Mouse (Mus musculus) neural tube, embryonic 15.5 days (tissue): ENCODE measurements around the gene Tex37. TPM values are rescaled to one million over a fixed set of nuclear protein-coding genes. Genes with fewer than 3 reads are reported as not detected.

Experiments used
- ATAC-seq: fragments of 200-750 bp; cut with Nextera tagmentation; 2 replicates; pipeline ENCODE4 v1.8.0; 2017; ENCODE audit warnings: mild to moderate bottlenecking, moderate TSS enrichment, moderate library complexity; ENCODE audit not compliant: low FRiP score
- H3K27ac ChIP-seq: fragments of 300-500 bp; sonication (generic); replicated peaks from 2 replicates; pipeline ENCODE4 v1.5.1; 2015; ENCODE audit warnings: mild to moderate bottlenecking, inconsistent platforms
- H3K27me3 ChIP-seq: fragments of 300-500 bp; sonication (generic); replicated peaks from 2 replicates; pipeline ENCODE4 v1.6.1; 2015; ENCODE audit warnings: inconsistent platforms
- H3K36me3 ChIP-seq: fragments of 300-500 bp; sonication (generic); 2 replicates; pipeline ENCODE4 v1.6.1; 2015; ENCODE audit warnings: inconsistent platforms
- H3K4me1 ChIP-seq: fragments of 300-500 bp; sonication (generic); 2 replicates; pipeline ENCODE4 v1.6.1; 2015; ENCODE audit warnings: inconsistent platforms
- H3K4me2 ChIP-seq: fragments of 300-500 bp; sonication (generic); 2 replicates; pipeline ENCODE4 v1.6.1; 2015; ENCODE audit warnings: inconsistent platforms, mild to moderate bottlenecking, moderate library complexity
- H3K4me3 ChIP-seq: fragments of 300-500 bp; sonication (generic); replicated peaks from 2 replicates; pipeline ENCODE4 v1.5.1; 2015; ENCODE audit warnings: mild to moderate bottlenecking, inconsistent platforms
- H3K9ac ChIP-seq: fragments of 300-500 bp; sonication (generic); replicated peaks from 2 replicates; pipeline ENCODE4 v1.6.1; 2015; ENCODE audit warnings: mild to moderate bottlenecking, inconsistent platforms
- H3K9me3 ChIP-seq: fragments of 300-500 bp; sonication (generic); replicated peaks from 2 replicates; pipeline ENCODE4 v1.6.1; 2016; ENCODE audit warnings: inconsistent platforms
- WGBS: fragments of 180-500 bp; shearing (Covaris S2); methylation state at CpG from one replicate; pipeline ENCODE4 v1.1.7; 2015; ENCODE audit warnings: mixed read lengths; 5-methylcytosine and 5-hydroxymethylcytosine counted together
- polyA plus RNA-seq: library from polyadenylated mRNA; unstranded; fragments of >200 nt; fragmentation: Nextera tagmentation; extraction: Ambion mirVana; gene quantifications from 2 replicates; pipeline ENCODE4 v1.2.1, GENCODE M21; 2015

The Tex37 gene
- polyA plus RNA-seq, 1 experiment from 2014 or later, result not detected

GRCm38 (mm10) chr6:70880714-70881304 lies 37.9 kb downstream of the Tex37 start:
- Histone ChIP-seq H3K9me3 (no peaks in the 10 kb centered on the region), H3K36me3 (peaks cover 31% of the 10 kb centered on the region), H3K9ac (no peak overlapping the region), H3K27me3 (no peaks in the 10 kb centered on the region), H3K4me1 (no peaks in the 10 kb centered on the region), H3K4me3 (no peak overlapping the region), H3K4me2 (no peak overlapping the region), H3K27ac (no peak overlapping the region)
- ATAC-seq, result peak; percentile 73
- 10% methylated on average over 5 of the region's 5 CpGs for WGBS

DNA sequence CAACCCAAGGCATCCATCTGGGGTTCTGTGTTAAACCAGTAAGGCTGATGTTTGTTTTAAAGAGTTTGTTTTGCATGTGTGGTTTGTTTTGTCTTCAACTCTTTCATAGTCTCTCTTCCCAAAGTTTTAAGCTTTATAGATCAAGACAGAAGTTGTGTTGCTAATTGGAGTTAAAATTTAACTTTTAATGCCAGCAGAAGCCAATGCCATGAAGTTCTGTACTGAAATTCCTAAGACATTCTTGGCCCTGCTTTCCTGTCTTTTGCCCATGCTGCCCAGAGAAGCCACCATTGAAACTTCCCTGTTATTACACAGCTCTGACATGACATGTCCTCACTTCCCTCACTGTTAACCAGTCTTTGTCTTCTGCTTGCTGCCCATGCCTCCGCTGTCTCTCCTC lies 43.7 kb downstream of the Tex37 start:
- no peaks in the 10 kb centered on the region for H3K27me3 ChIP-seq
- H3K27ac ChIP-seq, result no peak overlapping the region
- no peaks in the 10 kb centered on the region for H3K9me3 ChIP-seq
- H3K4me2 ChIP-seq, result no peak overlapping the region
- peaks cover 8% of the 10 kb centered on the region; the same call in 1 of the 2 replicates for H3K36me3 ChIP-seq
- peaks cover 16% of the 10 kb centered on the region; the same call in 1 of the 2 replicates for H3K4me1 ChIP-seq
- no peak overlapping the region for H3K9ac ChIP-seq
- no peak for ATAC-seq
- no peak overlapping the region for H3K4me3 ChIP-seq
- 100% methylated on average over 1 of the region's 1 CpGs for WGBS

- no peak for ATAC-seq
- no peaks in the 10 kb centered on the region for H3K27me3 ChIP-seq
- no peak overlapping the region for H3K4me3 ChIP-seq
- no peak overlapping the region for H3K27ac ChIP-seq
- no peak overlapping the region for H3K4me2 ChIP-seq
- no peaks in the 10 kb centered on the region for H3K9me3 ChIP-seq
- WGBS, result 67% methylated on average over 5 of the region's 5 CpGs
- peaks cover 5% of the 10 kb centered on the region; the same call in 1 of the 2 replicates for H3K36me3 ChIP-seq
- no peak overlapping the region for H3K9ac ChIP-seq
- peaks cover 16% of the 10 kb centered on the region; the same call in 1 of the 2 replicates for H3K4me1 ChIP-seq
These were observed 44.5 kb downstream of the Tex37 start for GRCm38 (mm10) chr6:70874035-70874775.

GRCm38 (mm10) chr6:70872570-70872969 lies 46.2 kb downstream of the Tex37 start:
- Histone ChIP-seq H3K9me3 (no peaks in the 10 kb centered on the region), H3K36me3 (no peaks in the 10 kb centered on the region), H3K27ac (no peak overlapping the region), H3K4me3 (no peak overlapping the region), H3K9ac (no peak overlapping the region), H3K4me2 (no peak overlapping the region), H3K4me1 (peaks cover 16% of the 10 kb centered on the region; the same call in 1 of the 2 replicates), H3K27me3 (no peaks in the 10 kb centered on the region)
- ATAC-seq, result no peak
- 76% methylated on average over 7 of the region's 7 CpGs for WGBS

- 57% methylated on average over 10 of the region's 10 CpGs for WGBS
- no peak overlapping the region for H3K27ac ChIP-seq
- H3K4me2 ChIP-seq, result peak overlapping the region; percentile 34
These were observed 46.6 kb downstream of the Tex37 start for GRCm38 (mm10) chr6:70872128-70872527.

DNA sequence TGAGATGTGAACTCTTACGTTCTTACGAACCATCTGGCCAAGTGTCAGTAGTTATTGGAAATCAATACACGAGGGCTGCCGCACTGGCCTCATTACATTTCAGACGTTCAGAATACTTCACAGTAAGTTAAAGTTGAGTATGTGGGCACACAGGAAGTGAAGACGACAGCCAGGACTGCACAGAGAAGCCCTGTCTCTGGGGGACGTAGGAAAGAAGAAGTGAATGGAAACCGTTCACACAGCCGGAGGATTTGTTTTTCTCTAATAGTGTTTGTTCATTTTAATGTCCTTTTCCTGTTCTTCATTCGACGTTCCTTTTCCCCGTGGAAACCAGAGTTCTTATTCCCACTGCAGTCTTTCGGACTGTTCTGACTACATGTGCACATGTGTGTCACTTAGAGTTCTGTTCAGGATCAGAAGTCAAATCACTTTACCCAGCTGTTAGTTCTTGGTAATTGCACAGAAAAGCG lies 47.2 kb downstream of the Tex37 start:
- Histone ChIP-seq H3K4me2 (peak overlapping the region; percentile 34), H3K27ac (no peak overlapping the region), H3K9me3 (no peaks in the 10 kb centered on the region), H3K27me3 (no peaks in the 10 kb centered on the region), H3K36me3 (no peaks in the 10 kb centered on the region), H3K4me3 (no peak overlapping the region), H3K4me1 (peaks cover 21% of the 10 kb centered on the region; the same call in 1 of the 2 replicates), H3K9ac (no peak overlapping the region)
- 53% methylated on average over 14 of the region's 14 CpGs for WGBS
- no peak for ATAC-seq

More at GRCm38 (mm10) chr6:70872128-70872527, 46.6 kb downstream of the Tex37 start:
- Histone ChIP-seq H3K36me3 (no peaks in the 10 kb centered on the region), H3K4me1 (peaks cover 18% of the 10 kb centered on the region; the same call in 1 of the 2 replicates), H3K9me3 (no peaks in the 10 kb centered on the region), H3K9ac (no peak overlapping the region), H3K4me3 (no peak overlapping the region), H3K27me3 (no peaks in the 10 kb centered on the region)
- peak; percentile 85 for ATAC-seq

- Histone ChIP-seq H3K9ac (no peak overlapping the region), H3K27me3 (no peaks in the 10 kb centered on the region), H3K27ac (no peak overlapping the region), H3K4me3 (no peak overlapping the region), H3K4me2 (no peak overlapping the region), H3K36me3 (no peaks in the 10 kb centered on the region), H3K4me1 (peaks cover 24% of the 10 kb centered on the region; the same call in 1 of the 2 replicates), H3K9me3 (no peaks in the 10 kb centered on the region)
- ATAC-seq, result no peak
- 92% methylated on average over 9 of the region's 9 CpGs for WGBS
These were observed 51.4 kb downstream of the Tex37 start for GRCm38 (mm10) chr6:70867297-70867696.

- Histone ChIP-seq H3K4me3 (no peak overlapping the region), H3K9me3 (no peaks in the 10 kb centered on the region), H3K9ac (no peak overlapping the region), H3K27me3 (no peaks in the 10 kb centered on the region), H3K36me3 (no peaks in the 10 kb centered on the region), H3K27ac (0 out of 2 replicates have a peak overlapping the region, but pooled peaks have one; percentile 28), H3K4me2 (no peak overlapping the region), H3K4me1 (peaks cover 18% of the 10 kb centered on the region; the same call in 1 of the 2 replicates)
- ATAC-seq, result no peak
- WGBS, result 47% methylated on average over 5 of the region's 5 CpGs
These were observed 52.0 kb downstream of the Tex37 start for GRCm38 (mm10) chr6:70866761-70867160.

DNA sequence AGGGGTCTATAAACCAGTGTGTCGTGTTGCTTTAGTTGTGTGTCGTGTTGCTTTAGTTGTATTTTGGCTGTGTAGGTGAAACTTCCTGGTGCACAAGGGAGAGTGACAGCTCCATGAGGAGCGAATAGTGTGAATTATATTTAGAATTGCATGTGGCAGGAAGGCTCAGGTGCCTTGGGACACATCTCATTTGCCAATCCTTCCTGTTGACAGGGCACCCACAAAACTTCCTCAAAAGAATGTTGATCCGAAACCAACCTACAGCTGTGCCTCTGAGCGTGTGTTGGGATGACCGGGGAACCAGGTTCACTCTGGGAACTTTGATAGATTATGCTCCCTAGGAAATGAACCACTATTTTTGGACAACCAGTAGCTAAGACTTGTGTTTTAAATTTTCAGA lies 54.4 kb downstream of the Tex37 start:
- Histone ChIP-seq H3K9ac (no peak overlapping the region), H3K27ac (no peak overlapping the region), H3K4me1 (0 out of 2 replicates have a peak, but pooled peaks cover 10% of the 10 kb centered on the region), H3K4me2 (no peak overlapping the region), H3K4me3 (no peak overlapping the region), H3K9me3 (no peaks in the 10 kb centered on the region), H3K36me3 (peaks cover 10% of the 10 kb centered on the region), H3K27me3 (no peaks in the 10 kb centered on the region)
- 90% methylated on average over 6 of the region's 6 CpGs for WGBS
- no peak for ATAC-seq

Other genes starting within 250 kb of the Tex37 start
- gene Rpia, start 126.7 kb downstream of the Tex37 start, polyA plus RNA-seq, result 3.2 and 3.4 TPM in 2 replicates
- gene Eif2ak3, start 74.4 kb downstream of the Tex37 start, polyA plus RNA-seq, result 11.6 and 13.3 TPM in 2 replicates
- gene Foxi3, start 37.6 kb upstream of the Tex37 start, polyA plus RNA-seq, result not detected in 2 replicates
- gene Thnsl2, start 225.5 kb upstream of the Tex37 start, polyA plus RNA-seq, result 4.7 and 8.0 TPM in 2 replicates